Mouse (Mus musculus) adrenal gland, postnatal 4 days (tissue): ENCODE results near the gene Syce1l. TPM values are rescaled to one million over a fixed set of nuclear protein-coding genes. Genes with fewer than 3 reads are reported as not detected.
A peak's percentile ranks its signal among the peaks of the same experiment; 100 is the strongest.

Experiments
- DNase-seq, 2 experiments: peaks; one replicate each; pipeline ENCODE4 v3.0.0; 2021 to 2022; ENCODE audit warnings: low spot score in 2 of 2, mixed read lengths in 2 of 2
- long read RNA-seq, 2 experiments: library from polyadenylated mRNA; stranded (forward); transcript quantifications; one replicate each; pipeline ENCODE4 v2.0.0; 2021
- total RNA-seq, 2 experiments: library from RNA; stranded (reverse); gene quantifications; 2 replicates each; pipeline ENCODE4 v1.2.3; 2021

Gene Syce1l
- under 1 TPM; 0.70 to 0.87 TPM for total RNA-seq
- long read RNA-seq, experiment 1, result 0 reads
- long read RNA-seq, experiment 2, partial matches to known transcripts, result 0 of 3 reads
- long read RNA-seq, experiment 2, other reads (novel, unspliced or antisense), result 3 of 3 reads

DNA sequence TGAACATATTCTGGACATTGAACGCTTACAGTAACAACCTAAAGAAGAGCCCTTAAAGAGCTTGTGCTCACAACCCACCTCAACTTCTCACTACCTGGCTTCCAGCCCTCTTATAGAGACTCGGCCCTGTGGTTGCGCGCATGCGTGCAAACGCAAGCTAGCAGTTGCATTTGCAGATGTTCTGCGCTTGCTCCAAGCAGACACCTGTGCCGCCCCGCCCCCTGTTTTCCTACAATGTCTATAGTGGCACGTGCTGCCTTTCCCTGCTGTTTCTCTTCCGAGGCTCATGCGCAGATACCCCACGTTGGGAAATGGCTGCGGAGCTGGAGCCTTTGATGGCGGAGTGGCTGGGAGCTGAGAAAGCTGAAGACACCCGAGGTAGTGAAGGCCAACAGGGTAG, at the start of gene Syce1l:
Syce1l (plus strand) TSS at position 288 of the 400 bp plus-strand sequence.
- DNase-seq, result no peak

DNA sequence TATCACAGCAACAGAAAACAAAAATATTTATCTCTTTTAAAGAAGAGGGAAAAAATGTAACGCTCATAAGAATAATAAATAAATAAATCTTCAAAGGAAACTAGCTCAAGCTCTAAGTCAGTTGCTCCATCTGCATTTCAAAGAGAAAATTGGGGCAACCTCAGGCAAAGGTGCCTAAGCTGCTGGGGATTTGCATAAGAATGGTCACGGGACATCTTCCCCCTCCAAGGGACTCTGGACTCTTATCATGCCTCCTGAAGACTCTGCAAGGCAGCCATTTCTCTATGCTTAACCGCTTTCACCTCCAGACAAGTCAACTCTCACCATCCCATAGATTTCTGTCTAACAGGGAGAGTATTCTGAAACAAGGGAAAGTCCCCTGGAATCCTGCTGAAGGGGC, 44.6 kb upstream of the Syce1l start:
- DNase-seq, result no peak

DNA sequence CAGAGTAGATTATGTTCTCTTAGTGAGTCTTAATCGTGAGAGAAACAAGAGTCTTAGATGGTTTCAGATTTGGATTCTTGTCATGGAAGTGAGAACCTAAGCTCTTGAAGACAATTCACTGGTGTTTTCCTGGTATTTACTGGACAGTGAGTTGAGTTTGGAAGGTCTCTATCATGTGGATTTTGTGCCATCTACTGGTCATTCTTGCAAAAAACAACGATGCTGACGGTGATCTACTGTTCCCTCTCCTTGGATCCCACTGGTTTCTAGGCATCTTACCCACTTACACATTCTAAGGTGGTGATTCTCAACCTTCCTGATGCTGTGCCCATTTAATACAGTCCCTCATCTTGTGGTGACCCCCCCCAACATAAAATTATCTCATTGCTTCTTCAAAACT, 10.4 kb upstream of the Syce1l start:
- no peak for DNase-seq

DNA sequence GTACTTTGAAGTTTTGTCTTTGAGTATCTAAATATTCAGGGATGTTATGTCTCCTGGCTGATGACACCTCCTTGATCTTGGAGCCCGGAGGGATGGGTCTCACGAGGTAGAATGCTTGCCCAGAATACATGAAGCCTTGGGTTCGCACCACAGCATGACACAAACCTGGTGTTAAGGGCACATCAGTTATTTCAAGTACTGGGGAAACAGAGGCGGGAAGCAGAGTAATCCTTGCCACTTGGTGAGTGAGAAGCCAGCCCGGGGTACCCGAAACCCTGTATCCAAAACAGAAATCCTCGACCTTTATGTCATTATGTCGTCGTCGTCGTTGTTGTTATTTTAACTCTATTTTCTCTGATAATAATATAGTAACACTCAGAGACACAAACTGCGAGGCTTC, 8.9 kb upstream of the Syce1l start:
- no peak for DNase-seq

DNA sequence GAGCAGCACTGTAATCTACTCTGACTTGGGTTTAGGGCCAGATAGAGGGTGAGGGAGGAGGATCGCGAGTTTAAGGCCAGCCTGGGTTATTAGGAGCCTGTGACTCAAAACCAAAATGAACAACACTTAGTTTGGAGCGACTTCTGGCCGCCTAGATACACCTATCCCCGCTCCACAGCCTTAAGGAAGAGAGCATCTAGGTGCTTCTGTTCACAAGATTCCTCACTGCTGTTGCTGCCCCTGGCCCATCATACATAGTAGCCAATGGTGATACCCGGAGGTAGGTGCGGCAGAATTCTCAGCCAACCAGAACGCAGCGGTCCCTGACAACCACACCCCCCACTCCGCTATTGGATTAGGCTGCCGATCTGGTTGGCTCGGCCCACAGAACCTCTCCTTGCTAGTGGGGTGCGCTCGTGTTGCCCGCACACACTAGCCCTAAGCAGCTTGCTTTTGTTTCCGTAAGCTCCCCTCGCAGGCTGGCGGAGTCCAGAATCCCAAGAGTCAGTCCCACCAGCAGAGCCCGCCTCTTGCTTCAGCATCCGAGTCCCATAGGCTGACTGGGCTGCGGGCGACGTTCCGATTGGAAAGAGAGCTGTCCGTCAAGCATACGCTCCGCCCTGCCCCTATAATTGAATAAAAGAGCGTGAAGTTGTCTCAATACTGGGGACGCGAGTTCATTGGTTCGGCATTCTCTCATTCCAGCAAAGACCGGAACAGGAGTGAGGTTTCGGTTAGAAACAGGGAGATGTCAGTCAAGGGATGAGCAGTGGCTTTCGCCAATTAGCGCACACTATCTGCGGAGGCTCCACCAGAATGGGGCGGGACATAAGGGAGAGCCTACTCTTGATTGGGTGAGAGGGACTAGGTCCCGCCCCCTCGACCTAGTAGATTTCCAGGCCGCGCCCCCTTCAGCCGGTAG, 8.1 kb upstream of the Syce1l start, which contains the start of gene Mon1b:
Mon1b (plus strand) TSS at position 918 of the 922 bp plus-strand sequence.
- peak; percentile 86 to 92 for DNase-seq

DNA sequence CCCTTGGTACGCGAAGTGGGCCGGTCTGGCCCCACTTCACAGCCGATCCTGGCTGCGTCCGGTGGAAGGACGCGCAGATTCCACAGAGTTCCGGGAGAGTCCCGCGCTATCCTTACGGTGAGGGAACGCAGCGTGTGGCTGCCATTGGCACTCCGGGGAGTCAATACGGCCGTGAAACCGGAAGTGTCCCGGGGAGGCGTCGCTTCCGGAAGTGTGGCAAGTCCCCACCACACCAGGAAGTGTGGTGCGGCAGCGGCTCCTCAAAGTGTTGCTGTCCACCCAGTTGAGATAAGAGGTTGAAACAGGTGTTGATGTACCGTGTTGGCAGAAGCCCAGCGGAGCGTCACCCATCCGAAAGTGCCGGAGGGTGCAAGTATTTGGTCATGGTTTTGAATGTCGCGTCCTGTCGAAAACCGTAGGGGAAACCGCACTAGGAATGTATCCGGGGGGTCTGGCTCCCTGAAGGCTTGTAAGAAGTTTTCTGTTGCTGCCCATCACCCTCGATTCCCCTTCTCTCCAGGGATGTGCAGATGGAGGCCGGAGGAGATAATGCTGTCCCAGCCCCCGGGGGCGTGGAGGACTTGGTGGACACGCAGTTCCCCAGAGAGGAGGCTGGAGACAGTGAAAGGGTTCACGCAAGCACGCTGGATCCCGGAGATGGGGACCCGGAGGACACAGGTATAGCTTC, 7.3 kb upstream of the Syce1l start:
- DNase-seq, result peak in 1 of 2 experiments; percentile 85

DNA sequence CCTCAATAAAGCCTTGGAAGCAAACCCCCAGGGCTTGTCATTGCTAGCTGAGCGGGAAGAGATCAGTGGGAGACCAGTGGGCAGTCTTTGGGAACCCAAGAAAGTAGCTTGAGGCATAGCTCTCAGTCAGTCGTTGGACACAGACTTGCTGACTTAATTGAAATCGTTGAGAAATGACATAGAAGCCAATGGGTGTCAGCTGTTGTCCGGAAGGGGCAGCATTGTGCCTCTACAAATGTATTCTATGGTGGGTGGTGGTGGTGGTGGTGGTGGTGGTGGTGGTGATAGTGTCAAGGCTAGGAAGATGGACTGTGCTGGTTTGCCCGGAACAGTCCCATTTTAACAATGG, 6.8 kb upstream of the Syce1l start:
- no peak for DNase-seq

DNA sequence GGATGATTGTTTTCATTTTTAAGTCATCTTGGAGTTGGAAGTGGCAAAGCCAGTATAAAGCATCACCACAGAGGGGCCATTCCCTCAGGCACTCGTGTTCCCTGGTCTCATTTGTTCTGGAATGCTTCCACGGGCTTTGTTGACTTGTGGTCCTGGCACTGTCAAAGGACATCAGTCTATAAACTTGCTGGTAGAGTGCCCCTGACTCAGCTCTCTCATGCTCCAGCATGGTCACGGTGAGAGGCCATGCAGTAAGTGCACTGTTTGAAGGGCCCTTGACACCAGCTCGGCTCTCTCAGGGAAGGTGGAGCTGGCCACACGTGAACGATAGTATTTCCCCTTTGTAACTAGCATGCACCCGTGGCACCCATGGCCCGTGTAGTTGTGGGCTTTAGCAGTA, 2.7 kb upstream of the Syce1l start:
- DNase-seq, result no peak

DNA sequence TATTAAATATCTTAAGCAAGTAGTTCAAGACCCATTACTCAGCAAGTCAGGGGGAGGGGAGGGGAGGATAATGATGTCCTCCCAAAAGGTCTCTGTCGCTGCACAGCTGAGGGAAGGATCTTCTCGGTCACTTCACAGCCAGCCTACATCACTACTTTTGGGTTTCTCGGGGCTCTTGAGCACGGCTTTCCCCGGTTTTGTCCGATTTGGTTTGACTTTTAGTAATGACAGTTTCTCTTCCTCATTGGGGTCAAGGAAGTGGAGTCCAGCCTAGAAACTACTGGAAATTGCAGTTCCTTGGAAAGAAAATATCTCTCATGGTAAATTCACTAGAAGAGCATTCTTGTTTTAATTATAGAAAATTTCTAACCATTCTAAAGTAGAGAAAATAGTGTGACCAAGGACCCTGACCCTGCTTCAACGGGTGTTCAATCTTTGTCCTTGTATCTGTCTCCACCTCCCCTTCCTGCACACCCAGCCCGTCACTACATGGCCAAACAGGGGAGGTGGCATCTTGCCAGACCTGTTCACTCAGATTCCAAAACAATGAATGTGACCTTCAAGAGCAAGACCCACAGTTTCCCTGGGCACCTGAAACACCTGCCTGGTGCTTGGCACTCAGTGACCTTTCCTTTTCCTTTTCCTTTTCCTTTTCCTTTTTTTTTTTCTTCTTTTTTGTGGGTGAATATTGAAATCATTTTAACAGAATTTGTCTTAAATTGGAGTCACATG, 632 bp downstream of the Syce1l start:
- DNase-seq, result no peak

DNA sequence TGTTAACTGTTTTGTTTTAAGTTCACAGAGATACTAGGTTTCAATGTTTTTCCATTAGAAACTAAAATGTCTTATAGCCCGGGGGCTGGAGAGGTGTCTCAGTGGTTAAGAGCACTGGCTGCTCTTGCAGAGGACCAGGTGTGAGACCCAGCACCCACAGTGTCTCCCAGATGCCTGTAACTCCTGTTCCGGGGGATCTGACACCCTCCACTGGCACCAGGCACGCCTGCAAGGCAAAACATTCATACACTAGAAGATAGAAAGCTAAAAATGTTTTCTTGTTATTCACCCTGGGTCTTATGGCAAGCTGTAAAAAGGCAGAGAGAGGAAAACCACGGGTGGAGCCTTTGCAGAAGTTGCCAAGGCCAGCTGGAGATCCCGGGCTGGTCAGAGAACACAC, 2.2 kb downstream of the Syce1l start:
- DNase-seq, result no peak

DNA sequence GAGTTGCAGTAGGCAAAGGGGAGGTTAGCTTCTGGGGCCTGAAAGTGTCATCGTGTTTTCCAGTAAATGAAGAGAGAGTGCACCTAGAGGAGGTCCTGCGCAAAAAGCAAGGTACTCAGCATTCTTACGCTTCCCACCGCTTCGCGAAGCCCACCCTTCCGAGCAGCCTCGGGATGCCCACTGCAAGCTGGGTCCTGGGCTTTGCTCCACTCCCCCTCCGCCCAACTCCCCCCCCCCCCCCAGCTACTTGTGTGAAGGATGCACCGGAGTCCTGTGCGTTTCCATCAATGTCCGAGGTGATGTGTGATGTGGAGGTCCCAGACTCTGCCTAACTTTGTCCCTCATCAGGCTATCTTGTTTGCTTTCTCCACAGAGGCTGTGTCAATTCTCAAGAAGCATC, 9.4 kb downstream of the Syce1l start:
- no peak for DNase-seq

DNA sequence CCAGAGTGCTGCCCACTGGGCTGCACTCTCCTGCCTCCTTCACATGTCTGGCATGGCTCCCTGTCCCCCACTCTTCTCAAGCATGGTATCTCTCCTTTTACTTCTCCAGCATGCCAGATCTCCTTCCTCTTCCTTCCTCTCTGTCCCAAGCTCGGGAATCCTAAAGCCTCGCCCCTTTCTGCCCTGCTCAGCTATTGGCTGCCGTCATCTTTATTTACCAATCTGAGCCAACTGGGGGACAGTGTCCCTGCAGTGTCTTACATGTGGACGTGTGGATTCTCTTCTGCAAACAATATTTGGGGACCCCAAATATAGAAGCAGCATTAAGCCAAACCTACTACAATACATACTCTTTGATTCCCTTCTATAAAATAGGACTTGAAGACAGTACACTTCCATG, 10.1 kb downstream of the Syce1l start:
- DNase-seq, result no peak

DNA sequence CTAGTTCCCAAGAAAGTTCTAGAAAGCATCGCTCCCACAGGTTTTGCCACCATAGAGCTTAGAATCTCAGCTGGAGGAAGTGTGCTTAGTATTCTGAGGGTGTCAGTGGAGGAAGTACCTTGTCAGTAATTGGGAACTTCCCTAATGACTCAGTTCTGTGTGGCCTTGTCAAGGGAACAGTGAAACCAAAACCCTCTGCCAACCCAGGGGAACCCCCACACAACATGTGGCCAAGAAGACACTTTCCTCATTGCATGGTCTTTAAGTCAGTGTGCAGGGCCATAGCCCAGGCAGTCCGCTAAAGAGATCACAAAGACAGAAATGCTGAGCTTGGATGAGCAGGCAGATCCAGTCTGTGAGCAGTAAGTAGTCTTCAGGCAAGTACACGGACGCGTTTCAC, 13.1 kb downstream of the Syce1l start:
- DNase-seq, result no peak

DNA sequence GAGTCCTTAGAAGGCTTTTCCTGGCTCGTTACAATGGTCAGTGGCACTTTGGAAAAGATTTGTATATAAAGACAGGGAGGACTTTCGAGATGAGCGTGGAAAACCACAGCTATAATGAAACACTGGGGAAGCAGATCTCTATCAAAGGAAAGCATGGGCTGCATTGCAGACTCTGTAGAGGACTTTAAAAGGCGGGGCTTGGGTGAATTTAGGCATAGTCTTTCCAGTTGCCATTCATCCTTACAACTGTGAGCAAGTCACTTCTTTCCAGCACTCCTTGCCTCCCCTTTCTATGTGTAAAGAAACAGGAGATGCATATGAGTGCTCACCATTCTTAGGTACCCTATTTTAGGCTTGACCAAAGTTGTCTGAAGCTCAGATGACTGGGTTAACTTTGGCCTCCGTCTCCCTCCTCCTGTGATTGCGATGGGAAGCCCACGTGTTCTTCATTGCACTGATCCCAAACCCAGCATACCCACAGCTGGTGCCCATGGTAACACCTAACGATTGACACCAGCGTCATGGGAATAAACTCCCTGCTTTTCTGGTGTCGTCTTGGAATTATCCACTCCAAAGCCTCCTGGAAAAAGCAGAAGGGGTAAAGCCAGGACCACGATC, 13.8 kb downstream of the Syce1l start:
- no peak for DNase-seq

DNA sequence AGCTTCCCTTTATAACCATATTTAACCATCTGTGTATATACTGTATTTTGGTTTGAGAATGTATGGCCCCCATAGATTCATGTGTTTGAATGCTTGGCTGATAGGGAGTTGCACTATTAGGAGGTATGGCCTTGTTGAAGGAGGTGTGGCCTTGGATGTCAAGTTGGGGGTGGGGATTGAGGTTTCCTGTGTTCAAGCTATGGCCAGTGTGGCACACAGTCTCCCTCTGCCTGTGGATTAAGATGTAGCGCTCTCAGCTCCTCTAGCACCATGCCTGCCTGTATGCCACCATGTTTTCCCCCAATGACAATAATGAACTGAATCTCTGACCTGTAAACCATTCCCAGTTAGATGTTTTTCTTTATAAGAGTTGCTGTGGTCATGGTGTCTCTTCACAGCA, 17.1 kb downstream of the Syce1l start:
- no peak for DNase-seq

DNA sequence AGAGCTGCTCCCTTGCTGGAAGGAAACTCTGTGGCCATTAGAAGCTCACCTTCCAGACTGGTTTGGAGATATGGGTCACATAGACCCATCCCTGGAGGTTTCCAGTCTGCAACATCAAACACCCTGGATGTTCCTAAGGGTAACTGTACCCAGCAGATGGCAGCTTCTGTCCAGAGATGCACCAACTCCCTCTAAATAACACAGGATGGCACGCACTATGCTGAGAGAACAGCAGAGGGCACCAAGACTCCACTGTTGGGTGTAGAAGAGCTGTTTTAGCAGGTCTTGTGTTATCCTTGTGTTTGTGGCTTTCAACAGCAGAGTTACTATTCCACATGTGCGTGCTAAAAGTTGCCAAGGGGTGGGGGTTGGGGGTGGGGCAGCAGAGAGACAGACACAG, 21.5 kb downstream of the Syce1l start:
- DNase-seq, result peak; percentile 38 to 75

DNA sequence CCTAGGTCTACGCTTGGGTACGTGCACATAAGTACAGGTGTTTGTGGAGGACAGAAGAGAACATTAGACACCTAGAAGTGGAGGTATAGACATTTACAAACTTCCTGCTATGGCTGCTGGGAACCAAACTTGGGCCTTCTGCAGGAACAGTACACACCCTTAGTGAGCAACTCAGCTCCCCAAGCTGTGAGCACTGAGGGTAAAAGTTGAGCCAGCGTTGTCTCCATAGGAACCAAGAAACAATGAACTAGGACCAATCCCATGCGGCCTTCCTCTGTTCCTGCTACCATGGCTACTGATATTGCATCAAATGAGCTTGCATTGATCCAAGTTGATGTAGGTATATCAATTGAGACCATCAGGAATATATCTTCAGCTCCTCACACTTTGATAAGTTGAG, 22.0 kb downstream of the Syce1l start:
- no peak for DNase-seq

DNA sequence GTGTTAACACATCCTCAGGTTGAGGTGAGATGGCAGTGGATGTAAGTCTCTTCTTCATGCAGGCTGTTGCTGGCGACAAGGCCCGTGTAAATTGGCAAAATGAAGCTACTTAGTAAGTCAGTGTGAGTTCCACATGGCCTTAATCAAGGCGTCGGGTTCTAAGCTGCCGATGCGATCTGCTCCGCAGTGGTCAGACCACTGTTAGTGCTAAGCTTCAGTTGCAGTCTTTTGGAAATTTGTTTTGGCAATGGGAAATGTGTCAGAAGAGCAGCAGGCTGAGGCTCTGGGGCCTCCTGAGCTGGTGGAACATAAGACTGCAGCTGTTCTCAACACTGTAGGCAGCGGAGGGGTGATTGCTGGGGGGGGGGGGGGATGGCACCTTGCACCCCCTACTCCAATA, 22.9 kb downstream of the Syce1l start:
- DNase-seq, result no peak

DNA sequence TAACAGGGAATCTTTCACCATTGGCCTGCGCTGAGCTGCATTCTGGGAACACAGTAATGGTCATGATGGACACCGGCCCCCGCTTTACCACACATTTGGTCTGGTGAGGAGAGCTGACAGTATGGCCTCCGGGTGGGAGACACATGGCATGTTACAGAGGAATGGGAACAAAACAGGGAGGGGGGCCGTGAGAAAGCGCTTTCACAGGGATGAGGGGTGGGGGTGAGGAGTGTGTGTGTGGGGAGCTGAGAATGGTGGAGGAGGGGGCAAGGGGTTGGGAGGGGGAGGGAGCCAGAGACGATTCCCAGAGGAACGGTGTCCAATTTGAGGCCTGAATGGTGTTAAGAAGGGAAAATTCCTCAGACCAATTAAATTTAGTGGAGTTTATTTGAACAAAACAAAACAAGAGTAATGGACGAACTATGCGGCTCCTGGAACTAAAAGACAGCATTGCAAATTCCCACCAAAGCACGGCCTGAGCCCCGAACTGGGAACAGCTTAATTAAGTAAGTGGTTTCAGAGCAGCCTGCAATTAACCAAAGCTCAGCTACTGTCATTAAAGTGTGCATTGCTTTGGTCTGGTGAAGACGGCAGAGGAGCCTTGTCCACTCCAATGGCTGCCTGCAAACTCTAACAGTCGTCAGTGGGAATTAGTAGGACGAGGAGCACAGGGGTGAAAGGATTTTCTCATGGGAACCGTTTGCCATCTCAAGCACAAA, 23.9 kb downstream of the Syce1l start:
- DNase-seq, result no peak

DNA sequence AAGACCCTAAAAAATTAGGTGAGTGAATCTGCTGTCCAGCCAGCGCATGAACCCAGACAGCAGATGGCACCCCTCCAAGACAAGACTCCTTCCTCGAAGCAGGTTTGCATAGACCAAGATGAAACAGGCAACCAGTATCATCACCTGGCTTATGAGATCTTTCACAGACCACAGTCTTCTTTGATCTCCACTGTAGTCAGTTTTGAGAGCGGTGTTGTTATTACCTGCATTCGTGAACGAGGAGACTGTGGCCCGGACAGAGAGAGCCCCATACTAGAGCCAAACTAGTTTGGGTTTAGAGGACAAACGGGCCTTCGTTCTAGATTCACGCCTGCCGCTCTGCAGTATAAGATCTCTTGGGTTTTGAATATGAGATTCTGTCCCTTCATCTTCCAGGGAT, 26.9 kb downstream of the Syce1l start:
- no peak for DNase-seq
